Mouse (Mus musculus) forebrain, embryonic 12.5 days (tissue): ENCODE data around the gene Mettl9. TPM values are rescaled to one million over a fixed set of nuclear protein-coding genes. Genes with fewer than 3 reads are reported as not detected.

ENCODE experiments used
- ATAC-seq: fragments of 200-750 bp; cut with Nextera tagmentation; 2 replicates; pipeline ENCODE4 v1.8.0; 2017; ENCODE audit warnings: moderate TSS enrichment; ENCODE audit not compliant: low FRiP score
- H3K27ac ChIP-seq: fragments of 300-500 bp; sonication (generic); 2 replicates; pipeline ENCODE4 v1.5.1; 2016; ENCODE audit warnings: mild to moderate bottlenecking
- H3K27me3 ChIP-seq: fragments of 300-500 bp; sonication (generic); 2 replicates; pipeline ENCODE4 v1.6.1; 2016; ENCODE audit warnings: mild to moderate bottlenecking
- H3K36me3 ChIP-seq: fragments of 300-500 bp; sonication (generic); replicated peaks from 2 replicates; pipeline ENCODE4 v1.6.1; 2016; ENCODE audit warnings: mild to moderate bottlenecking
- H3K4me1 ChIP-seq: fragments of 300-500 bp; sonication (generic); 2 replicates; pipeline ENCODE4 v1.6.1; 2016
- H3K4me2 ChIP-seq: fragments of 300-500 bp; sonication (generic); 2 replicates; pipeline ENCODE4 v1.6.1; 2016; ENCODE audit warnings: mild to moderate bottlenecking, moderate library complexity
- H3K4me3 ChIP-seq: fragments of 300-500 bp; sonication (generic); replicated peaks from 2 replicates; pipeline ENCODE4 v1.5.1; 2016; ENCODE audit warnings: mild to moderate bottlenecking
- H3K9ac ChIP-seq: fragments of 300-500 bp; sonication (generic); 2 replicates; pipeline ENCODE4 v1.6.1; 2016; ENCODE audit warnings: mild to moderate bottlenecking
- H3K9me3 ChIP-seq: fragments of 300-500 bp; sonication (generic); 2 replicates; pipeline ENCODE4 v1.6.1; 2016
- WGBS: fragments of 180-500 bp; shearing (Covaris S2); methylation state at CpG from one replicate; pipeline ENCODE4 v1.1.7; 2016; 5-methylcytosine and 5-hydroxymethylcytosine counted together
- polyA plus RNA-seq: library from polyadenylated mRNA; unstranded; fragments of >200 nt; fragmentation: Nextera tagmentation; extraction: Ambion mirVana; gene quantifications from 2 replicates; pipeline ENCODE4 v1.2.1, GENCODE M21; 2016

Gene Mettl9
- polyA plus RNA-seq, 1 experiment from 2014 or later: 227 TPM

- Histone ChIP-seq H3K4me2 (no peak overlapping the region), H3K4me3 (no peak overlapping the region), H3K4me1 (no peaks in the 10 kb centered on the region), H3K36me3 (peaks cover 68% of the 10 kb centered on the region), H3K9ac (no peak overlapping the region), H3K27ac (no peak overlapping the region), H3K27me3 (no peaks in the 10 kb centered on the region), H3K9me3 (no peaks in the 10 kb centered on the region)
- ATAC-seq: no peak
- WGBS: 95% methylated on average over 4 of the region's 4 CpGs
Measured at GRCm38 (mm10) chr7:121053071-121053470, 18.8 kb downstream of the Mettl9 start.

GRCm38 (mm10) chr7:121059477-121060218 is 25.4 kb downstream of the Mettl9 start:
- H3K36me3 ChIP-seq: peaks cover 43% of the 10 kb centered on the region
- no peak for ATAC-seq
- H3K4me3 ChIP-seq: no peak overlapping the region

GRCm38 (mm10) chr7:121064309-121064708 is 30.1 kb downstream of the Mettl9 start:
- no peak overlapping the region for H3K4me2 ChIP-seq
- WGBS: 69% methylated on average over 4 of the region's 4 CpGs
- no peaks in the 10 kb centered on the region for H3K27me3 ChIP-seq
- H3K27ac ChIP-seq: no peak overlapping the region
- no peaks in the 10 kb centered on the region for H3K9me3 ChIP-seq
- peaks cover 19% of the 10 kb centered on the region for H3K36me3 ChIP-seq
- no peak for ATAC-seq
- H3K4me1 ChIP-seq: no peaks in the 10 kb centered on the region
- no peak overlapping the region for H3K9ac ChIP-seq
- H3K4me3 ChIP-seq: no peak overlapping the region

More at GRCm38 (mm10) chr7:121059477-121060218, 25.4 kb downstream of the Mettl9 start:
- Histone ChIP-seq H3K9me3 (no peaks in the 10 kb centered on the region), H3K27ac (no peak overlapping the region), H3K4me1 (no peaks in the 10 kb centered on the region), H3K4me2 (no peak overlapping the region), H3K9ac (no peak overlapping the region), H3K27me3 (no peaks in the 10 kb centered on the region)
- WGBS: 71% methylated on average over 6 of the region's 6 CpGs

GRCm38 (mm10) chr7:121071276-121071675 is 37.0 kb downstream of the Mettl9 start:
- no peaks in the 10 kb centered on the region for H3K9me3 ChIP-seq
- no peaks in the 10 kb centered on the region for H3K4me1 ChIP-seq
- H3K4me3 ChIP-seq: no peak overlapping the region
- no peak overlapping the region for H3K27ac ChIP-seq
- no peak overlapping the region for H3K4me2 ChIP-seq
- ATAC-seq: no peak
- H3K36me3 ChIP-seq: peaks cover 43% of the 10 kb centered on the region
- no peak overlapping the region for H3K9ac ChIP-seq
- H3K27me3 ChIP-seq: no peaks in the 10 kb centered on the region
- 90% methylated on average over 4 of the region's 4 CpGs for WGBS

GRCm38 (mm10) chr7:121072506-121072905 is 38.3 kb downstream of the Mettl9 start:
- Histone ChIP-seq H3K27me3 (no peaks in the 10 kb centered on the region), H3K4me1 (no peaks in the 10 kb centered on the region), H3K36me3 (peaks cover 55% of the 10 kb centered on the region), H3K9ac (no peak overlapping the region), H3K9me3 (no peaks in the 10 kb centered on the region), H3K4me2 (no peak overlapping the region), H3K27ac (no peak overlapping the region), H3K4me3 (no peak overlapping the region)
- 89% methylated on average over 5 of the region's 5 CpGs for WGBS
- no peak for ATAC-seq

GRCm38 (mm10) chr7:121074281-121074680 is 40.0 kb downstream of the Mettl9 start, which contains the start of gene Igsf6:
Gene Igsf6, minus strand, starts transcription at chr7:121074572.
- no peak for ATAC-seq
- Histone ChIP-seq H3K27me3 (no peaks in the 10 kb centered on the region), H3K4me3 (no peak within 1 kb of the TSS), H3K27ac (no peak within 1 kb of the TSS), H3K9me3 (no peaks in the 10 kb centered on the region), H3K4me2 (no peak within 1 kb of the TSS), H3K9ac (no peak within 1 kb of the TSS), H3K36me3 (peaks cover 59% of the 10 kb centered on the region), H3K4me1 (peaks cover 3% of the 10 kb centered on the region; the same call in 1 of the 2 replicates)
- 81% methylated on average over 11 of the region's 11 CpGs for WGBS

GRCm38 (mm10) chr7:121074801-121075400 is 40.7 kb downstream of the Mettl9 start:
- Histone ChIP-seq H3K4me2 (no peak overlapping the region), H3K27me3 (no peaks in the 10 kb centered on the region), H3K4me3 (no peak overlapping the region), H3K9me3 (no peaks in the 10 kb centered on the region), H3K36me3 (peaks cover 59% of the 10 kb centered on the region), H3K27ac (no peak overlapping the region), H3K9ac (no peak overlapping the region), H3K4me1 (peaks cover 3% of the 10 kb centered on the region; the same call in 1 of the 2 replicates)
- 86% methylated on average over 6 of the region's 6 CpGs for WGBS
- no peak for ATAC-seq

- H3K36me3 ChIP-seq: peaks cover 58% of the 10 kb centered on the region
- 85% methylated on average over 5 of the region's 5 CpGs for WGBS
Measured at GRCm38 (mm10) chr7:121075416-121075815, 41.2 kb downstream of the Mettl9 start.

GRCm38 (mm10) chr7:121077311-121077710 is 43.1 kb downstream of the Mettl9 start:
- Histone ChIP-seq H3K9me3 (no peaks in the 10 kb centered on the region), H3K27me3 (no peaks in the 10 kb centered on the region), H3K4me1 (peaks cover 3% of the 10 kb centered on the region; the same call in 1 of the 2 replicates), H3K4me2 (no peak overlapping the region), H3K27ac (no peak overlapping the region), H3K9ac (no peak overlapping the region), H3K4me3 (no peak overlapping the region), H3K36me3 (peaks cover 42% of the 10 kb centered on the region)
- ATAC-seq: no peak
- WGBS: 89% methylated on average over 6 of the region's 6 CpGs

More at GRCm38 (mm10) chr7:121075416-121075815, 41.2 kb downstream of the Mettl9 start:
- Histone ChIP-seq H3K4me3 (no peak overlapping the region), H3K4me2 (no peak overlapping the region), H3K9me3 (no peaks in the 10 kb centered on the region), H3K27me3 (no peaks in the 10 kb centered on the region), H3K27ac (no peak overlapping the region), H3K4me1 (peaks cover 3% of the 10 kb centered on the region; the same call in 1 of the 2 replicates), H3K9ac (no peak overlapping the region)
- ATAC-seq: no peak

GRCm38 (mm10) chr7:121077829-121078228 is 43.6 kb downstream of the Mettl9 start:
- Histone ChIP-seq H3K4me2 (no peak overlapping the region), H3K9me3 (no peaks in the 10 kb centered on the region), H3K4me1 (peaks cover 3% of the 10 kb centered on the region; the same call in 1 of the 2 replicates), H3K4me3 (no peak overlapping the region), H3K27me3 (no peaks in the 10 kb centered on the region), H3K36me3 (peaks cover 46% of the 10 kb centered on the region), H3K27ac (no peak overlapping the region), H3K9ac (no peak overlapping the region)
- 7% methylated on average over 5 of the region's 5 CpGs for WGBS
- peak; percentile 65; the same call in 1 of the 2 replicates for ATAC-seq

- WGBS: 89% methylated on average over 4 of the region's 4 CpGs
- Histone ChIP-seq H3K4me3 (no peak within 1 kb of the TSS), H3K27ac (no peak within 1 kb of the TSS), H3K36me3 (peaks cover 30% of the 10 kb centered on the region), H3K27me3 (no peaks in the 10 kb centered on the region), H3K4me2 (no peak within 1 kb of the TSS), H3K9ac (no peak within 1 kb of the TSS), H3K9me3 (no peaks in the 10 kb centered on the region), H3K4me1 (peaks cover 12% of the 10 kb centered on the region)
- ATAC-seq: no peak
Measured at GRCm38 (mm10) chr7:121081350-121081749, 47.1 kb downstream of the Mettl9 start, which contains the start of gene Otoa. Gene Otoa, plus strand, starts transcription at chr7:121081650.

GRCm38 (mm10) chr7:121081816-121082215 is 47.6 kb downstream of the Mettl9 start:
- ATAC-seq: no peak
- no peaks in the 10 kb centered on the region for H3K27me3 ChIP-seq
- H3K4me2 ChIP-seq: no peak overlapping the region
- peaks cover 25% of the 10 kb centered on the region for H3K36me3 ChIP-seq
- no peaks in the 10 kb centered on the region for H3K9me3 ChIP-seq
- H3K4me1 ChIP-seq: peaks cover 12% of the 10 kb centered on the region
- H3K4me3 ChIP-seq: no peak overlapping the region
- H3K9ac ChIP-seq: no peak overlapping the region
- WGBS: 84% methylated on average over 2 of the region's 2 CpGs
- H3K27ac ChIP-seq: no peak overlapping the region
